Mouse (Mus musculus) CH12.LX (cell line): ENCODE measurements at regions not wholly inside any gene's neighbourhood (a gene's known extent, or its start where the extent isn't known, plus 50 kb on each side); places are given as distances from the start of the nearest gene placed in this dataset.

Experiments
- DNase-seq: peaks from one replicate; pipeline ENCODE4 v3.0.0-alpha.2; 2013; ENCODE audit errors: extremely low read depth
- H3K27ac ChIP-seq: 2 replicates; pipeline ENCODE4 v1.5.1; 2012; ENCODE audit warnings: low read depth, mild to moderate bottlenecking, control low read depth, moderate library complexity; ENCODE audit not compliant: insufficient read depth
- H3K27me3 ChIP-seq: replicated peaks from 2 replicates; pipeline ENCODE3; 2012; ENCODE audit warnings: inconsistent platforms
- H3K36me3 ChIP-seq, 2 experiments: replicated peaks in 1 of 2; 2 replicates each; pipeline versions ENCODE3 to v1.6.1; 2012; ENCODE audit warnings: inconsistent platforms in 1 of 2, low read length in 1 of 2, mild to moderate bottlenecking in 1 of 2, mixed read lengths in 1 of 2, moderate library complexity in 1 of 2; ENCODE audit not compliant: control insufficient read depth in 1 of 2, insufficient read depth in 1 of 2
- H3K4me1 ChIP-seq, 2 experiments: 2 replicates each; pipeline ENCODE4 v1.6.1; 2012; ENCODE audit warnings: inconsistent platforms in 1 of 2, moderate library complexity in 1 of 2; ENCODE audit not compliant: insufficient read depth in 2 of 2, control insufficient read depth in 1 of 2
- H3K4me2 ChIP-seq: 2 replicates; pipeline ENCODE4 v1.6.1; 2012; ENCODE audit warnings: low read depth, mild to moderate bottlenecking, control low read depth; ENCODE audit not compliant: poor library complexity, insufficient read depth, severe bottlenecking
- H3K4me3 ChIP-seq, 3 experiments: fragments of 150-350 bp in 1 of 3; sonication (generic) in 1 of 3; replicated peaks in 1 of 3; 2 replicates each; pipeline versions ENCODE3 to v1.5.1; 2011 to 2012; ENCODE audit warnings: low read depth in 2 of 3, low read length in 2 of 3, mild to moderate bottlenecking in 2 of 3, moderate library complexity in 2 of 3, control low read depth in 1 of 3, improper control_type of control experiment in 1 of 3, inconsistent platforms in 1 of 3, mixed read lengths in 1 of 3; ENCODE audit not compliant: poor library complexity in 1 of 3
- H3K79me2 ChIP-seq: replicated peaks from 2 replicates; pipeline ENCODE4 v1.6.1; 2012; ENCODE audit warnings: mild to moderate bottlenecking, moderate library complexity; ENCODE audit not compliant: control insufficient read depth, poor library complexity, insufficient read depth, severe bottlenecking; ENCODE audit errors: extremely low read depth
- H3K9ac ChIP-seq: 2 replicates; pipeline ENCODE4 v1.6.1; 2012; ENCODE audit warnings: low read depth, mild to moderate bottlenecking, control low read depth, moderate library complexity; ENCODE audit not compliant: insufficient read depth
- H3K9me3 ChIP-seq: replicated peaks from 2 replicates; pipeline ENCODE3; 2012; ENCODE audit warnings: low read length, inconsistent platforms, mixed read lengths
- BHLHE40 ChIP-seq: IDR thresholded peaks from 2 replicates; pipeline ENCODE4 v1.6.1; 2011; ENCODE audit warnings: mild to moderate bottlenecking, low read depth, low read length, improper control_type of control experiment
- CTCF ChIP-seq, 2 experiments: IDR thresholded peaks in 1 of 2; conservative IDR thresholded peaks in 1 of 2; 2 replicates each; pipeline ENCODE4 v1.5.1; 2011 to 2012; ENCODE audit warnings: low read depth in 2 of 2, low read length in 2 of 2, improper control_type of control experiment in 1 of 2, inconsistent platforms in 1 of 2, mild to moderate bottlenecking in 1 of 2, moderate library complexity in 1 of 2
- ELF1 ChIP-seq: IDR thresholded peaks from 2 replicates; pipeline ENCODE4 v1.6.1; 2014; ENCODE audit warnings: low read depth, mild to moderate bottlenecking, inconsistent platforms, low read length, improper control_type of control experiment
- EP300 ChIP-seq: IDR thresholded peaks from 2 replicates; pipeline ENCODE4 v1.6.1; 2011; ENCODE audit warnings: low read length, improper control_type of control experiment
- ETS1 ChIP-seq: conservative IDR thresholded peaks from 2 replicates; pipeline ENCODE4 v1.6.1; 2012; ENCODE audit warnings: low read depth, mild to moderate bottlenecking, inconsistent platforms, low read length, improper control_type of control experiment, moderate library complexity
- HCFC1 ChIP-seq: IDR thresholded peaks from 2 replicates; pipeline ENCODE4 v1.6.1; 2012; ENCODE audit warnings: low read depth, mild to moderate bottlenecking, inconsistent platforms, low read length, improper control_type of control experiment
- IRF4 ChIP-seq: IDR thresholded peaks from 2 replicates; pipeline ENCODE4 v1.6.1; 2014; ENCODE audit warnings: low read depth, mild to moderate bottlenecking, inconsistent platforms, low read length, improper control_type of control experiment
- JUND ChIP-seq: conservative IDR thresholded peaks from 2 replicates; pipeline ENCODE4 v1.6.1; 2011; ENCODE audit warnings: low read depth, low read length, improper control_type of control experiment
- KAT2A ChIP-seq: IDR thresholded peaks from 2 replicates; pipeline ENCODE4 v1.6.1; 2012; ENCODE audit warnings: low read length, improper control_type of control experiment, inconsistent platforms; ENCODE audit not compliant: insufficient replicate concordance
- MAX ChIP-seq: IDR thresholded peaks from 2 replicates; pipeline ENCODE4 v1.6.1; 2011; ENCODE audit warnings: low read length, improper control_type of control experiment
- MYC ChIP-seq: IDR thresholded peaks from 2 replicates; pipeline ENCODE4 v1.6.1; 2011; ENCODE audit warnings: low read depth, mild to moderate bottlenecking, improper control_type of control experiment, low read length
- RCOR1 ChIP-seq: conservative IDR thresholded peaks from 2 replicates; pipeline ENCODE4 v1.6.1; 2012; ENCODE audit warnings: low read depth, mild to moderate bottlenecking, inconsistent platforms, low read length, improper control_type of control experiment
- TBP ChIP-seq: conservative IDR thresholded peaks from 2 replicates; pipeline ENCODE4 v1.6.1; 2011; ENCODE audit warnings: low read depth, low read length, improper control_type of control experiment
- UBTF ChIP-seq: IDR thresholded peaks from 2 replicates; pipeline ENCODE4 v1.6.1; 2012; ENCODE audit warnings: low read depth, mild to moderate bottlenecking, inconsistent platforms, low read length, improper control_type of control experiment, moderate library complexity
- USF1 ChIP-seq: IDR thresholded peaks from 2 replicates; pipeline ENCODE4 v1.6.1; 2014; ENCODE audit warnings: low read depth, mild to moderate bottlenecking, inconsistent platforms, low read length, improper control_type of control experiment
- USF2 ChIP-seq: conservative IDR thresholded peaks from 2 replicates; pipeline ENCODE4 v1.6.1; 2011; ENCODE audit warnings: low read depth, low read length, improper control_type of control experiment
- ZC3H11A ChIP-seq: IDR thresholded peaks from 2 replicates; pipeline ENCODE4 v1.6.1; 2012; ENCODE audit warnings: low read depth, mild to moderate bottlenecking, inconsistent platforms, low read length, improper control_type of control experiment
- dilution Hi-C: fragments of 300-500 bp; cut with MboI; formaldehyde crosslinking; loops from 2 replicates; pipeline ENCODE4 v1.14.3; 2020; ENCODE audit warnings: low sequenced_read_pairs; ENCODE audit not compliant: extremely low pct_unique_long_range_greater_than_20kb, extremely low pct_ligation_motif_present
- in situ Hi-C: fragments of 300-500 bp; cut with MboI; formaldehyde crosslinking; loops from 3 replicates; pipeline ENCODE4 v1.14.3; 2019; ENCODE audit warnings: low sequenced_read_pairs, low pct_ligation_motif_present, low pct_unique_long_range_greater_than_20kb, mixed read lengths

- peaks cover 3% of the 10 kb centered on the region for H3K9me3 ChIP-seq
- 0 out of 2 replicates have a peak, but pooled peaks have one; percentile 14 for TF ChIP-seq BHLHE40
- TF ChIP-seq ETS1: peak; percentile 80
- TF ChIP-seq HCFC1: no peak
- peak; percentile 76 for TF ChIP-seq IRF4
- TF ChIP-seq EP300: peak; percentile 47
- no peak for TF ChIP-seq TBP
- no peak for TF ChIP-seq RCOR1
- no peak for TF ChIP-seq USF2
- in situ Hi-C loops: no loop called here
Measured at GRCm38 (mm10) chr11:45738331-45738730, 113.5 kb upstream of the Clint1 start.

GRCm38 (mm10) chr11:45745941-45746340, 105.9 kb upstream of the Clint1 start:
- Histone ChIP-seq H3K9ac (no peak overlapping the region), H3K27ac (no peak overlapping the region), H3K27me3 (no peaks in the 10 kb centered on the region), H3K9me3 (peaks cover 5% of the 10 kb centered on the region), H3K36me3 (no peaks in the 10 kb centered on the region), H3K4me1 (no peaks in the 10 kb centered on the region), H3K4me3 (no peak overlapping the region)
- dilution Hi-C loops: no loop called here
- in situ Hi-C loops: loop anchor here (10.0 kb wide), 1 partner anchor 139 kb away; no protein-coding TSS in a partner anchor
- DNase-seq: no peak
- TF ChIP-seq TBP (no peak), RCOR1 (no peak), MAX (no peak), KAT2A (no peak), UBTF (no peak), JUND (no peak), USF1 (no peak), ELF1 (no peak), EP300 (no peak), CTCF (conservative IDR thresholded peaks at IDR 0.05 in 1 of 2, IDR thresholded peaks at IDR 0.05 in 1 of 2; ENCODE audit: low read depth in 2 of 2, low read length in 2 of 2) (no peak), MYC (no peak), ZC3H11A (no peak)
- TF ChIP-seq, all 38 proteins: peak for 0
- Histone ChIP-seq H3K4me2 (no peak overlapping the region), H3K79me2 (no peaks in the 10 kb centered on the region)

More at GRCm38 (mm10) chr11:45738331-45738730, 113.5 kb upstream of the Clint1 start:
- Histone ChIP-seq H3K4me2 (peak overlapping the region; percentile 69; the same call in 1 of the 2 replicates), H3K4me1 (peaks cover 3 to 5% of the 10 kb centered on the region in 2 experiments; a peak in 3 of 4 replicates), H3K27ac (peak overlapping the region; percentile 63), H3K4me3 (no peak overlapping the region), H3K79me2 (no peaks in the 10 kb centered on the region), H3K27me3 (no peaks in the 10 kb centered on the region), H3K9ac (no peak overlapping the region), H3K36me3 (no peaks in the 10 kb centered on the region)
- dilution Hi-C loops: no loop called here
- DNase-seq: peak; percentile 24
